Mouse (Mus musculus) thymus, postnatal 0 days (tissue): ENCODE results near the gene Tmem178b. TPM values are rescaled to one million over a fixed set of nuclear protein-coding genes. Genes with fewer than 3 reads are reported as not detected.

Experiments
- DNase-seq: peaks from one replicate; pipeline ENCODE4 v3.0.0-alpha.2; 2015; ENCODE audit warnings: low spot score
- polyA plus RNA-seq: library from polyadenylated mRNA; unstranded; fragments of >200 nt; fragmentation: Nextera tagmentation; extraction: Ambion mirVana; gene quantifications from 2 replicates; pipeline ENCODE4 v1.2.1, GENCODE M21; 2015

The Tmem178b gene
- polyA plus RNA-seq, 1 experiment from 2014 or later: not detected

GRCm38 (mm10) chr6:40015185-40015584 is 142.1 kb downstream of the Tmem178b start:
- no peak for DNase-seq

GRCm38 (mm10) chr6:40015711-40016460 is 142.8 kb downstream of the Tmem178b start:
- DNase-seq: no peak

- DNase-seq: no peak
Observed at GRCm38 (mm10) chr6:40019396-40019795, 146.3 kb downstream of the Tmem178b start.

DNA sequence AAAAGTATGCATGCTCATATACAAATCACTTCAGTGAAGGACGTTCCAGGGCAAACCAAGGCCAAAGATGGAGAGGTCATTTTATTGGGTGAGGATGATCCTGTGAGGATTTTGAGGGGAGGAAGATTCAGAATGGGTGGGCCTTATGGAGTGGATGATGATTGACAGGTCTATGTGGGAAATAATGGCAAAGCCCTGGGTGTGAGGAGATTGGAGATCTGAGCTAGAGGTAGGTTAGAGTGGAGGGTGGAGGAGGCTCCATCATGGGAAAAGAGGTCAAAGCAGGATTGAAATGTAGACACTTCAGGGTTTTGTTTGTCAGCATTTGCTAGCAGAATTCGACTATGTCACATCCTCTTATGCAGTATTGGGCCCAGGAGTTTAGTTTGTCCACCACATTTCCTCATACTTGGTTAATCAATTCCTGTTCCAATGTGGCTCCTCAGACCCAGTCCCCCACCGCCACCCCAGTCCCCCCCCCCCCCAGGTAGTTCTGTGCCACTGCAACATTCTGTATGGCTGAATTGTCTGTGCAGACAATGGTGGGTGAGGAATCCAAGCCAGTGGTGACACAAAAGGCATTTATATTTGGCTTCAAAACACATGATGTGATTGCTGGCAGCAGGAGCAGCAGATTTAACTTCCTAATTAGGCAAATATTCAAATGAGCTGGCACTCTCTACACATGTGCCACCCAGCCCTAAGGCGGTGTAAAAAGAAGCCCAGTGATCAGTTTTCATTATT is 150.7 kb downstream of the Tmem178b start:
- DNase-seq: no peak

- no peak for DNase-seq
Observed at GRCm38 (mm10) chr6:40024336-40024934, 151.4 kb downstream of the Tmem178b start.

DNA sequence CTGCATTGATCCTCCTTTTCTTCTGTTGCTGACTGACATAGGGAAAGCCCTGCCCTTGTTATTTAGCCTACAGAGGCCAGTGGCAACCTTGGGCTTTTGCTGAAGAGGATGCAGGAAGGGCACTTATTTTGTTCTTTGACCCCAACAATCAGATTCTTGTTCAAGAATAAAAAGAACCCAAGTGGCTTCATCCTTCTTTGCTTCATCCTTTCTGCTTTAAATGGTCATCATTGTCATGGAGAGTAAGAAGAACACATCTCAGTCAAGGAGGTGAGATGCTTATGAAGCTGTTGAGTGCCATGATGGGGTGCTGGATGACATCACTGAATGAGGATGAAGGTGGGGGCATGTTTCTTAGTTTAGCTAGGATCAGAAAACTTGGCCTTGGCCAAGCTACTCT is 159.8 kb downstream of the Tmem178b start:
- DNase-seq: no peak

DNA sequence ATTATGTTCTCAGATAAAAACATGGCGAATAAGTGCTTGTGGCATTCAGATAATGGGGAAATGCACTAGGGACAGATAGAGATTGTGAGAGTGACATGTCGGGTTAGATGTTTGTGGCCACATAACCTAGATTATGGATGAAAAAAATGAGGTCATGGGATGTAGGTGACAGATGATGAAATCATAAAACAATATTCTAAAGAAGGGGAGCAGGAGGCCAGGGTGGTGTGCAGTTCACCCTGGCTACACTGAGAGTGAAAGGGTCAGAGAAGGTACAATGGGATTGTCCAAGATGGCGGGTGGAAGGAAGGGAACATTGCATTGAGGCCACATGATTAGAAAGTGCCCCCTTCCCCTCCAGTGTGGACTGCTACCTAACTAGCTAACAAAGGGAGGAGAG is 160.9 kb downstream of the Tmem178b start:
- DNase-seq: no peak

DNA sequence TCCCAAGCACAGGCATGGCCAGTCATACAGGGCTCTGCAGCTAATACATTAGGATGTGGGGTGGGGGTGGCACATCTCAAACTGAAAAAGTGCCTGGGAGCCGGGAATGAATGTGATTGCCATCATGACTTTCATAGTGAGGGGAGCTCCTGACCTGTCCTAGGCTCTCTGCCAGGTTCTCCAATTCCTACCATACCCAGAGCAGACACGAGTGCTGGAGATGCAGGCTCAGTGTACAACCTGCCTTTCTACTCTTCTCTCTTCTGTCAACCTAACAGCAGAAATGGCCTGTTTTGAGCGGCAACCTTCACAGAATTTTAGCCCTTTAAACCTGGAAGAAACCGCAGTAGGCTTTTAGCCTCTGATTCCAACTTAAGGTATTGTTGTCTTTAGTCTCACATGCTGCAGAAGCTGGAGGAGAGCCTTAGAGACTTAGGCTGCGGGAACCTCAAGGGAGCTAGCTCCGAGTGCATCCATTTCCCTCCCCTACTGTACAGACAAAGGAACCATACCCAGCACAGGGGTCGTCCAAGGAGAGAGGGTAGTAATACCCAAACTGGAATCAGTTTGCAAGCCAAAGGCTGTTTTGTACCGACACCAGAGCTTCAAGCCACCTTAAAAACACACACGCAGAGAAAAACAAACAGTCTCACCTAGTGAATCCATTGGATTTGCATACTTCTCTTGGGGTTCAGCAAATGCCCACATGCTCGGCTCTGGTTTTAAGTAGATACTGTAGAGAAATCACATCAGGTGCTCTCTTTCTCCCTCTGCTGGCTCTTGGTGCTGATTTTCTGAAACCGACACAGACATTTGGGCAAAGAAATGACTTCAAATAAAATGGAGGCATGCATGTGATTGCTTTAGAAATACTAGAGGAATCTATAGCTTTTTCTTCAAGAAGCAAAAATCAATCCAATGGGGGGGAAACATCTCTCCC is 176.2 kb downstream of the Tmem178b start:
- DNase-seq: no peak

- DNase-seq: no peak
Observed at GRCm38 (mm10) chr6:40049909-40050484, 176.9 kb downstream of the Tmem178b start.

- no peak for DNase-seq
Observed at GRCm38 (mm10) chr6:40051698-40052097, 178.6 kb downstream of the Tmem178b start.

DNA sequence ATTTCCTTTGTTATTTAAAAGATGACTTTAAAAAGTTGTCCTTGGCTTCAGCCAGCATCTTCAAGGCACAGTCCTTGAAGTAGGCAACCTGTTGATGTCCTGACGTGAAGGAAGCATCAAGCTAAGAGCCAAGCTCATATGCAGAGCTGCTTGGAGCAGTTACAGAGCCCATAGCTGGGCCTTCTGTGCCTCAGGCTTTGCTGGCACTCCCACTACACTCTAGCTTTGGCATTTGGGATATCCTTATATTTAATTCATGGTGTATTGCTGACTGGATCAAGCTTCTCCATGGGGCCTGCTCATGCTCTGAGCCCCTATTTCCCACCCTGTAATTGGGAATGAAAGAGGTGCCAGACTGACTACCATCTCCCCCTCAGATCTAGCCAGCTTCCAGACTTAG is 179.5 kb downstream of the Tmem178b start:
- DNase-seq: no peak

GRCm38 (mm10) chr6:40059466-40059865 is 186.4 kb downstream of the Tmem178b start:
- no peak for DNase-seq

- no peak for DNase-seq
Observed at GRCm38 (mm10) chr6:40061327-40062189, 188.5 kb downstream of the Tmem178b start.

GRCm38 (mm10) chr6:40062190-40062501 is 189.1 kb downstream of the Tmem178b start:
- DNase-seq: no peak

- DNase-seq: no peak
Observed at GRCm38 (mm10) chr6:40063438-40063837, 190.4 kb downstream of the Tmem178b start.

DNA sequence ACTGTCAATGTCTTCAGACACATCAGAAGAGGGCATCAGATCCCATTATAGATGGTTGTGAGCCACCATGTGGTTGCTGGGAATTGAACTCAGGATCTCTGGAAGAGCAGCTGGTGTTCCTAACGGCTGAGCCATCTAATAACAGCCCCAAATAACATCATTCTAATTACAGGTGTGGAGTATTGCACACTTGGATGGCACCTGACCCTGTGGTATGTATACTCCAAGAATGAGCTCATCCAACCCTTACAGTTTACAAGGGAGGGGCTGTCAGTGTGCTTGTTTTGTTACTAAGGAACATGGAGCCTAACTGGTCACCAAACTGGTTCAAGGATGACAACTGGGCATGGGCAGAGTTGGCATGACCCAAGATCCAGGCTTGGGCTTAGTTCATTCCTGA is 190.8 kb downstream of the Tmem178b start:
- no peak for DNase-seq

GRCm38 (mm10) chr6:40064342-40064741 is 191.3 kb downstream of the Tmem178b start:
- DNase-seq: no peak

GRCm38 (mm10) chr6:40068467-40068866 is 195.4 kb downstream of the Tmem178b start:
- no peak for DNase-seq

DNA sequence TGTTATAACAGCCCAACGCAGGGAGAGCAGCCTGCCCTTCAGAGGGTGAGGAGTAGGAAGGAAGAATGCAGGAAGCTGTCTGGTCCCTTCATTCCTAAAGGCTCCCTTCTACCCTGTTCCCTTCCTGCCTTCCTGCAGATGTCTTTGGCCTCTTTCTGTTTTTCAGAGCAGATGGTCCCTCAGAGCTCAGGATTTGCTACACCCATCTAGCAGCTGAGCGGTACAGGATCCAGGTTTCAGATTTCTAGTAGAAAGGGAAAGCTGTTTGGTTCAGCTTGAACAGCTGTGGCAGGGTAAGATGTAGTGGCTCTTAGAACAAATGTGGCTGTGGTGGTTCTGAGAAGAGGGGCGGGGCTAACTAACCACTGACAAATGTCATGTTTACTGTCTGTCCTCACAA is 197.9 kb downstream of the Tmem178b start:
- DNase-seq: no peak

- DNase-seq: no peak
Observed at GRCm38 (mm10) chr6:40076089-40076488, 203.0 kb downstream of the Tmem178b start.
